Mouse (Mus musculus) lung, adult 2 months (tissue): ENCODE results near the gene Pawr.

Experiments used
- CTCF ChIP-seq: fragments of 200-500 bp; IDR thresholded peaks from 2 replicates; pipeline ENCODE4 v1.5.1; 2011; ENCODE audit warnings: mild to moderate bottlenecking, low read length, control low read depth; ENCODE audit not compliant: insufficient read depth
- POLR2A ChIP-seq: fragments of 200-500 bp; IDR thresholded peaks from 2 replicates; pipeline ENCODE4 v1.6.1; 2011; ENCODE audit warnings: low read depth, mild to moderate bottlenecking, control low read depth, low read length, borderline replicate concordance; ENCODE audit errors: extremely low read depth

DNA sequence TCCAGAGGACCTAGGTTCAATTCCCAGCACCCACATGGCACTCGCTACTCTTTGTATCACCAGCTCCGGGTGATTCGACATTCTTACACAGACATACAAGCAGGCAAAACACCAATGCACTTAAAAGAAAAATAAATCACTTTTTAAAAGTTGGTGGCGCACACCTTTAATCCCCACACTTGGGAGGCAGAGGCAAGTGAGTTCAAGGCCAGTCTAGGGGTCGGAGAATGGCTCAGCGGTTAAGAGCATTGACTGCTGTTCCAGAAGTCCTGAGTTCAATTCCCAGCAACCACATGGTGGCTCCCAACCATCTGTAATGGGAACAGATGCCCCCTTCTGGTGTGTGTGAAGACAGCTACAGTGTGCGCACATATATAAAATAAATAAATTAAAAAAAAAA is 16.7 kb upstream of the Pawr start:
- TF ChIP-seq CTCF (no peak), POLR2A (no peak)
